Mouse (Mus musculus) MN1 (cell line): ENCODE data around the gene Nol3.
"Not testable (repeated sequence)": the region's sequence is repeated elsewhere in the genome, so short reads cannot be mapped to it uniquely, and the experiment has no call there.

ENCODE experiments used
- DNase-seq: peaks from one replicate; pipeline ENCODE4 v3.0.0-alpha.2; 2016; ENCODE audit warnings: low spot score

Nol3 gene

GRCm38 (mm10) chr8:105289805-105290460 is 14.0 kb downstream of the Nol3 start, which contains the start of gene 4931428F04Rik:
4931428F04Rik (minus strand) TSS chr8:105289864.
- peak; percentile 73 for DNase-seq

GRCm38 (mm10) chr8:105290554-105291314 is 14.8 kb downstream of the Nol3 start:
- DNase-seq: peak; percentile 72

- not testable (repeated sequence) for DNase-seq
Observed at GRCm38 (mm10) chr8:105291364-105291763, 15.4 kb downstream of the Nol3 start.

DNA sequence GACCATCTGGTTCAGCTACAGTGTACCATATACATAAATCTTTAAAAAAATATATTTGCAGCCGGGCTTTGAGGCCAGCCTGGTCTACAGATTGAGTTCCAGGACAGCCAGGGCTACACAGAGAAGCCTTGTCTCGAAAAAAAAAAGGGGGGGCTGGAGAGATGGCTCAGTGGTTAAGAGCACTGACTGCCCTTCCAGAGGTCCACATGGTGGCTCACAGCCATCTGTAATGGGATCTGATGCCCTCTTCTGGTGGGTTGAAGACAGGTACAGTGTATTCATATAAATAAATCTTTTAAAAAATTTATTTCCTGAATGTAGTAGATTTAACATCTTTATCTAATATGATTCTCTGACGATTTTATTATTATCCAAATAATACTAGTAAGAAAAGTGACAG is 15.9 kb downstream of the Nol3 start:
- DNase-seq: not testable (repeated sequence)

- no peak for DNase-seq
Observed at GRCm38 (mm10) chr8:105292471-105292870, 16.5 kb downstream of the Nol3 start.

DNA sequence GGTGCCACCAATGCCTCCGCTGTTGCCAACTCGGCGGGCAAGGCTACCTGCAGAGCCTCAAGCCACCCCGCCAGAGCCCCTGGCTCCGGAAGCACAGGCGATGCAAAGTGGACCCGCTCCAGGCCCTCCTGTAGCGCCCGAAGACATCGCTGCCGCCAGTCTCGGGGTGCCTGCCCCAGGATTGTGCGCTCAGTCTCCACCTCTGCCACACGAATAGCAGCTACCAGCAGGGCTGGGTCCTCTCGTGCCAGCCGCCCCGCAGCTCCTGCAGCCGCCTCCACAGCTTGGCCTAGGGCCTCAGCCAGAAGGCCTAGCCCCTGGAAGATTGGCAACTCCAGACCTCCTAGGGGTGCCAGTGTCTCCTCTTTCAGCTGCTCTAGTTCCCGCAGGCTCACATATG is 17.5 kb downstream of the Nol3 start:
- DNase-seq: no peak

DNA sequence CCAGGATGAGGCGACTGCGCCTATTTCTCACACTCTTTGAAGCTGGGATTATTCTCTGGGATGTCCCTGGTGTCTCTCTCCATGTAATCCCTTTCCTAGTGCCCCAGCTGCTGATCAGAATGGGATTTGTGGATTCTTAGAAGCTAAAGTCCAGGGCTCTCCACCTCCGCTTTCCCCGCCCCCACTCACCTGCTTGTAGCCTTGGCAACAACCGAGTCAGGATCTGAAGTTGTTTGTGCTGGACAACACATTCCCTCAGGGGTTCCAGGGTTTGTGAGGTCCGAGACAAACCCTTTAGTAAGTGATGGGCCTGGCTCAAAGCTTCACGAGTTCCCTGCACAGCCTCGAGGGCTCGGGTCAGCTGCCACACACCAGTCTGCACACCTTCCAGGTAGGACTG is 18.8 kb downstream of the Nol3 start:
- no peak for DNase-seq

DNA sequence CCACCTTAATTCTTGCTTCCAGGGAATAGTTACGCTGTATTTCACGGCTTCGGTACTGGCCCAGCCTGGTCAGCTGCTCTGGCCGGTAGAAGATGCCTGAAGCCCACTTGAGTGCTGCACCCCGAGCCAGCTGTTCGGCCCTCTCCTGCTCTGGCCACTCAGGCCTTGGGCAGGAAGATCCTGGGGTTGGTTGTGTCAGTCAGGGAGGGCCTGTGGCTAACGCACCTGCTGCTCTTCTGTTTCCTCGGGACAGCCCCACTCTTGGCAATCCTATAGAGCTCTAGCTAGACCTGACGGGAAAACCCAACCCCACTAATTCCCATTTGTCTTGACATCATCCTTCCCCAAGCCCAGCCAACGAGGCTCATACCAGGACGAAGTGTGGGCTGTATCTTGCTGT is 19.3 kb downstream of the Nol3 start:
- no peak for DNase-seq

DNA sequence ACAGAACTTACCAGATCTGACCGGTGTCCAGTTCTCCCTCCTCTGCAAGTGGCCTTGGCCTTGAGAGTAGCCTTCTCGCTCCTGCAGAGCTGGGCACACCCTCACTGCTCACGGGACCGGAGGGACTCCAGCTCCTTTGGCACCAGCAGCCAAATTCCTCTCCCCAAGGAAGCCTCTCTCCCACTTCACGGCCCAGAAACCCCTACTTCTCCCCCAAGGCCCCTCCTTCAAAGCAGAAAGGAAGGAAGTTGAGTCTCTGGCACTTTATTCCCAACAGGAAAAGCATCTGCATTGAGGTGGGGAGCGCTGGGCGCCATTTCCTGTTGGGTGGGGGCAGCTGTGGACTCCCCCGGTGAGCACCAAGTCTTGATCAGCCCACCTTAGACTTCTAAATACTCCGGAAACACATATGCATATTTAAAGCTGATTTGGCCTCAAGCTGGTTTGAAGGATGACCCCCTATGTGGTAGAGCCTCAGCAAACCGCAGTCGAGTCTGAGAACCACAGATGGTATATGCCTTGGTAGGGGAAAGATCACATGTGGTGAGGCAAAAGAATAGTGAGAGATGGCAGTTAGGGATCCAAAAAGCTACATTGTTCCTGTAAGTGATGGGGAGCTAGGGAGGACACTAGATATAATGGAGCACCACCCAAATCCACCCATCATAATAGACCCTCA is 20.1 kb downstream of the Nol3 start, which contains the start of gene Exoc3l:
TSS of gene Exoc3l (minus strand) at position 207 of the 679 bp plus-strand sequence.
- no peak for DNase-seq

- DNase-seq: peak; percentile 94
Observed at GRCm38 (mm10) chr8:105297511-105298192, 21.7 kb downstream of the Nol3 start, which contains the start of gene E2f4. E2f4 (plus strand) TSS chr8:105297663.

- peak; percentile 65 for DNase-seq
Observed at GRCm38 (mm10) chr8:105298351-105299252, 22.7 kb downstream of the Nol3 start.

- no peak for DNase-seq
Observed at GRCm38 (mm10) chr8:105299962-105300361, 24.0 kb downstream of the Nol3 start.

- DNase-seq: no peak
Observed at GRCm38 (mm10) chr8:105303396-105303795, 27.5 kb downstream of the Nol3 start.

DNA sequence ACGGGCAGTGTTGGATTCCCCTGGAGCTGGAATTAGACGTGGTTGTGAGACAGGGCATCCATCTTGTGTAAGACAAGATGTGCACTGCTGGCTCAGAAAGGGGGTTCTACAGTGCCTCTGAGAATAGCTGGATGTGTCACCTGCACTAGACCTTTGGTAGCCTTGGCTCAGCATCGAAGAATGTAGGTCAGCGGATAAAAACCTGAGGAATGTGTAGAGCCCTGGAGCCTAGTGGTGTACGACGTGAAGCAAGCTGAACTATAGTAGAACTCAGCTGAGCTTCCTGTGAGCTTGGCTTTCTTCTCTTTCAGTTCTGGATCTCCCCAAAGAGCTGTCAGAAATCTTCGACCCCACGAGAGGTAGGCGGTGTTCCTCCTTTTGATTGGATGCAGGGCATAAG is 27.9 kb downstream of the Nol3 start:
- no peak for DNase-seq

- DNase-seq: peak; percentile 78
Observed at GRCm38 (mm10) chr8:105304325-105305210, 28.6 kb downstream of the Nol3 start.

- peak; percentile 55 for DNase-seq
Observed at GRCm38 (mm10) chr8:105305211-105306145, 29.5 kb downstream of the Nol3 start, which contains the start of gene Elmo3. Elmo3 (plus strand) TSS chr8:105305601.

- no peak for DNase-seq
Observed at GRCm38 (mm10) chr8:105306146-105306691, 30.3 kb downstream of the Nol3 start.

DNA sequence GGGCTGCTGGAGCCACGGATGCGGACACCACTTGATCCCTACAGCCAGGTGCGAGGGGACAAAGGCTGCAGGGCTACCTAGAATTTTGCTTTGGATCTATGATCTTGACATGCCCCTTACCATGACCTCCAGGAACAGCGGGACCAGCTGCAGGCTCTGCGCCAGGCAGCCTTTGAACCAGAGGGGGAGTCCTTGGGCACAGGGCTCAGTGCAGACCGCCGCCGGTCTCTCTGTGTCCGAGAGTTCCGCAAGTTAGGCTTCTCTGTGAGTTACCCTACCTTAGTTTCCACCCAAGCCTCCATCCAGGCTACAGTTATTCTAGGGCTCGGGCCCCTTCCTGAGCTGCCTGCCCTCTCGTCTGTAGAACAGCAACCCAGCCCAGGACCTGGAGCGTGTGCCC is 31.7 kb downstream of the Nol3 start:
- DNase-seq: no peak
